Comparison of ENCODE assay signal across 8 mouse cellular contexts in the genomic region with DNA sequence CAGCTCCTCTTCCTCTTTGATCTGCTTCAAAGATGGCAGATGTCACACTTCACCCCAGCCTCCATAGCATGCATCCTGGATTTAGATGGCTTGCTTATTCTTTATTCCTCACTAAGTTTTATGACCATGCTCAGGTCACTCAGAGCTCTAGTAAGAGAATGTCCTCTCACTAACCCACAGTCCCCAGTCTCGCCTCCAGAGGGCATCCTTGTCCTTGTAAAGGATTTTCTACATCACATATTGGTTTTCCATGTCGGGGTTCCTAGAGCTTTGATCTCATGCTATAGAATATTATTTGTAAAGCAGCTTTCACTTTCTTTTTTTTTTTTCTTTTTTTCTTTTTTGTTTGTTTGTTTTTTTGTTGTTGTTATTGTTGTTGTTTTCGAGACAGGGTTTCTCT. TPM values are rescaled to one million over a fixed set of nuclear protein-coding genes. Genes with fewer than 3 reads are reported as not detected.
DNase-seq lines count a peak whose midpoint lies in the region; ATAC-seq and TF ChIP-seq lines count a peak whose summit lies in the region.

No protein-coding gene starts in this region.

- H3K27me3 ChIP-seq in cerebellum, adult 2 months (ENCODE audit: control insufficient read depth, insufficient read depth, low read length), result no peaks in the 10 kb centered on the region
- no peaks in the 10 kb centered on the region for H3K27me3 ChIP-seq in limb, embryonic 11.5 days (ENCODE audit: control insufficient read depth, insufficient read depth, low read length)

- 77% methylated on average over 3 of the region's 3 CpGs for WGBS in cerebellum, adult 2 months
- 80% methylated on average over 3 of the region's 3 CpGs for WGBS in limb, embryonic 11.5 days

- no peaks in the 10 kb centered on the region; the same call in 1 of the 2 replicates for H3K4me1 ChIP-seq in cerebellum, adult 2 months (ENCODE audit: control insufficient read depth, insufficient read depth, low read length)
- no peaks in the 10 kb centered on the region for H3K4me1 ChIP-seq in limb, embryonic 11.5 days (ENCODE audit: control insufficient read depth, insufficient read depth, low read length)

- no peak overlapping the region for H3K9ac ChIP-seq in limb, embryonic 11.5 days (ENCODE audit: low read length)

- peaks cover 14% of the 10 kb centered on the region for H3K36me3 ChIP-seq in limb, embryonic 11.5 days (ENCODE audit: control insufficient read depth, insufficient read depth, low read length)

- no peak overlapping the region for H3K27ac ChIP-seq in cerebellum, adult 2 months (ENCODE audit: insufficient read depth, low read length)
- no peak overlapping the region for H3K27ac ChIP-seq in layer of hippocampus, adult 2 months
- no peak overlapping the region for H3K27ac ChIP-seq in limb, embryonic 11.5 days (replicated peaks; ENCODE audit: low read depth, low read length)

- H3K4me3 ChIP-seq in cerebellum, adult 2 months (replicated peaks; ENCODE audit: insufficient read depth, low read depth, low read length), result no peak overlapping the region
- no peak overlapping the region for H3K4me3 ChIP-seq in layer of hippocampus, adult 2 months
- H3K4me3 ChIP-seq in limb, embryonic 11.5 days (ENCODE audit: low read depth, low read length), result no peak overlapping the region

- no peak for ATAC-seq in limb, embryonic 11.5 days (ENCODE audit: insufficient number of reproducible peaks, low FRiP score, low TSS enrichment, low read depth)

- TF ChIP-seq CTCF in cerebellum, adult 2 months (IDR thresholded peaks at IDR 0.05; ENCODE audit: borderline replicate concordance, insufficient read depth, low read depth, low read length), result peak; percentile 33; the same call in 1 of the 2 replicates
- peak; percentile 70 for TF ChIP-seq CTCF in layer of hippocampus, adult 2 months (conservative IDR thresholded peaks at IDR 0.05)

- no peak overlapping the region for H3K4me2 ChIP-seq in limb, embryonic 11.5 days (ENCODE audit: low read depth, severe bottlenecking)

- H3K9me3 ChIP-seq in limb, embryonic 11.5 days (ENCODE audit: control insufficient read depth, low read length), result no peaks in the 10 kb centered on the region

- TF ChIP-seq POLR2A in cerebellum, adult 2 months (IDR thresholded peaks at IDR 0.05; ENCODE audit: borderline replicate concordance, insufficient read depth, low read length), result no peak

- no peak for DNase-seq in cerebellum, adult 2 months
- no peak for DNase-seq in cerebellum, adult 9-11 months
- no peak for DNase-seq in layer of hippocampus, adult 2 months (ENCODE audit: low spot score in 2 of 2)
- DNase-seq in layer of hippocampus, adult 8-10 months (ENCODE audit: low spot score in 2 of 2), result no peak
- DNase-seq in R1 (ENCODE audit: low read depth, low spot score), result peak; percentile 64
- DNase-seq in limb, embryonic 11.5 days (ENCODE audit: low spot score), result peak; percentile 72
- peak; percentile 44 for DNase-seq in thymus, postnatal 0 days (ENCODE audit: low spot score)
- no peak for DNase-seq in ovary, postnatal 10 days (ENCODE audit: low spot score)

RNA-seq across cellular contexts. Expression of a gene that starts 19.4 kb away (rescaled TPM):
- 3.9 and 5.4 TPM in 2 replicates for polyA plus RNA-seq in cerebellum, adult 2 months (2012; rRNA removed)
- 1 to 10 TPM; 2.1 to 2.6 TPM for total RNA-seq in layer of hippocampus, adult 2 months (2021)
- total RNA-seq in layer of hippocampus, adult 8-10 months (2022), result 1 to 10 TPM; 2.7 to 7.4 (median 4.5) TPM
- polyA plus RNA-seq in limb, embryonic 11.5 days (2014; fragmentation: Nextera tagmentation; extraction: Ambion mirVana), result 1.8 and 2.3 TPM in 2 replicates
- polyA plus RNA-seq in thymus, postnatal 0 days (2015; fragmentation: Nextera tagmentation; extraction: Ambion mirVana), result 16.2 and 21.1 TPM in 2 replicates

RNA-seq across cellular contexts. Expression of a gene that starts 53.8 kb away (rescaled TPM):
- polyA plus RNA-seq in cerebellum, adult 2 months (2012; rRNA removed), result 27.8 and 29.6 TPM in 2 replicates
- total RNA-seq in layer of hippocampus, adult 2 months (2021), result 10 to 100 TPM; 37.3 to 37.5 TPM
- total RNA-seq in layer of hippocampus, adult 8-10 months (2022), result 10 to 100 TPM; 33.6 to 42.9 (median 36.6) TPM
- polyA plus RNA-seq in limb, embryonic 11.5 days (2014; fragmentation: Nextera tagmentation; extraction: Ambion mirVana), result 11.9 and 13.3 TPM in 2 replicates
- polyA plus RNA-seq in thymus, postnatal 0 days (2015; fragmentation: Nextera tagmentation; extraction: Ambion mirVana), result 8.5 and 9.3 TPM in 2 replicates

Comparison
In these comparisons a context has a peak if more than half of its experiments do, and no peak if none do; other contexts are left out.
1. DNase-seq: peak in R1 (single experiment), limb, embryonic 11.5 days (single experiment) and thymus, postnatal 0 days (single experiment); none in cerebellum, adult 2 months (0 of 2), cerebellum, adult 9-11 months (single experiment), layer of hippocampus, adult 2 months (0 of 2), layer of hippocampus, adult 8-10 months (0 of 2) and ovary, postnatal 10 days (single experiment).